Mouse (Mus musculus) MEL (cell line): Measurements from ENCODE around the gene Kremen2.

Source experiments
- POLR2A ChIP-seq, 2 experiments: IDR thresholded peaks; 2 replicates each; pipeline ENCODE4 v1.6.1; 2011 to 2012; ENCODE audit warnings: low read length in 2 of 2, mild to moderate bottlenecking in 2 of 2, control low read depth in 1 of 2, improper control_type of control experiment in 1 of 2, low read depth in 1 of 2, moderate library complexity in 1 of 2; ENCODE audit not compliant: control insufficient read depth in 1 of 2, insufficient read depth in 1 of 2, poor library complexity in 1 of 2
- RAD21 ChIP-seq: IDR thresholded peaks from 2 replicates; pipeline ENCODE4 v1.6.1; 2011; ENCODE audit warnings: mild to moderate bottlenecking, low read depth, low read length, improper control_type of control experiment
- ZKSCAN1 ChIP-seq: IDR thresholded peaks from 2 replicates; pipeline ENCODE4 v1.6.1; 2012; ENCODE audit warnings: low read depth, mild to moderate bottlenecking, inconsistent platforms, low read length, improper control_type of control experiment, moderate library complexity
- ZMIZ1 ChIP-seq: IDR thresholded peaks from 2 replicates; pipeline ENCODE4 v1.6.1; 2012; ENCODE audit warnings: low read depth, mild to moderate bottlenecking, inconsistent platforms, low read length, improper control_type of control experiment, moderate library complexity
- ZNF384 ChIP-seq: IDR thresholded peaks from 2 replicates; pipeline ENCODE4 v1.6.1; 2012; ENCODE audit warnings: low read depth, mild to moderate bottlenecking, inconsistent platforms, low read length, improper control_type of control experiment

GRCm38 (mm10) chr17:23747471-23747870, 1.8 kb upstream of the Kremen2 start:
- TF ChIP-seq POLR2A (IDR thresholded peaks at IDR 0.05; ENCODE audit: control insufficient read depth in 1 of 2, insufficient read depth in 1 of 2, low read depth in 1 of 2, low read length in 2 of 2, poor library complexity in 1 of 2) = no peak
- TF ChIP-seq RAD21 = no peak
- no peak for TF ChIP-seq ZKSCAN1
- TF ChIP-seq ZNF384 = no peak
- no peak for TF ChIP-seq ZMIZ1
